Mouse (Mus musculus): ENCODE measurements at regions not wholly inside any gene's neighbourhood (a gene's known extent, or its start where the extent isn't known, plus 50 kb on each side); places are given as distances from the start of the nearest gene placed in this dataset.

DNA sequence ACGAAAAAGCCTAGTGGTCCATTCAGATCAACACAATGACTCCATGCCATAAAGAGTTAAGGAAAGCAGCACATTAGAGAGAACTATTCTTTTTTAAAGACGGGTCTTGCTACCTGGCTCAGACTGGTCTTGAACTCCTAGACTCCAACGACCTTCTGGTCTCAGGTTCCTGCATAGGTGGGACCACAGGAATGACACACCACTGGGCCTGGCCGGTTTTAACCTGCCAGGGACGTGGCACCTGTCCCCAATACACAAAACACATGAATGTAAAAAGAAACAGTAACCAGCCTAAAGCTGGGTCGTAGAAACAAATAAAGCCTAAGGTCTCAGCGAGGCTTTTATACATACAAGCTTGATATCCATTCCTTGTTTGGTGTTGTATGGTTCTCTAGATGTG lies 67.9 kb downstream of the Hes1 start:
- WGBS, result 77% methylated on average over 7 of the region's 7 CpGs
- DNase-seq (ENCODE audit: low spot score) (no peak), ATAC-seq (ENCODE audit: low FRiP score) (no peak)
- Histone ChIP-seq H3K4me1 (replicated peaks; ENCODE audit: control insufficient read depth, insufficient read depth, low read length) (peaks cover 7% of the 10 kb centered on the region), H3K4me3 (ENCODE audit: low read depth, low read length) (no peak overlapping the region), H3K27ac (ENCODE audit: low read depth, low read length) (no peak overlapping the region), H3K9ac (ENCODE audit: low read depth, low read length) (no peak overlapping the region), H3K36me3 (ENCODE audit: control insufficient read depth, insufficient read depth, low read length) (no peaks in the 10 kb centered on the region), H3K27me3 (ENCODE audit: control insufficient read depth, insufficient read depth, low read length) (peaks cover 81% of the 10 kb centered on the region), H3K4me2 (replicated peaks; ENCODE audit: low read depth, low read length) (no peak overlapping the region), H3K9me3 (ENCODE audit: control insufficient read depth, low read length) (no peaks in the 10 kb centered on the region; the same call in 1 of the 2 replicates)

DNA sequence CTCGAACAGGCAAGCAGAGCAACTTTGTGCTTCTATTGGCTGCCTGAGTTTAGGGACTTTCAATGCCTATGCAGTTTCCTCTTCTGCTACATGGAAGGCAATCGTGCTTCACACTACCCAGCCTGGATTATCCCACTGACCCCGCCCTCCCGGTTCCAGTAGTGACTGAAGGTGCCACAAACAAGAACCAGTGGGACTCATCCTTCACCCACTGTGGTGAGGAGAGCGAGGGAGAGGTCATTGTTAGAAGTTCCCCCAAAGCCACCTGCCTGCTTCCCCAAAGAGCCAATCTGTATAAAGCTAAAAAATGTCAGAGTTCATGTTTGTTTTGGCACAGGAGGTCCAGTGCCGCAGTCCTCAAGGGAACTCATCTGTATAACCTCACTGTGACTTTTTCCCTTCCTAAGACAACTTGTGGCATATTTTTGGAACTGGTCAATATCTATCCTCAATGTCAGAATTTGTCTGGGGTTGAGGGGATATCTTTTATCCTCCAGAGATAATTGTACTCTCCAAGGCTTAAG lies 70.5 kb downstream of the Hes1 start:
- Histone ChIP-seq H3K27me3 (ENCODE audit: control insufficient read depth, insufficient read depth, low read length) (peaks cover 75% of the 10 kb centered on the region), H3K36me3 (ENCODE audit: control insufficient read depth, insufficient read depth, low read length) (no peaks in the 10 kb centered on the region), H3K4me3 (ENCODE audit: low read depth, low read length) (no peak overlapping the region), H3K9ac (ENCODE audit: low read depth, low read length) (no peak overlapping the region), H3K9me3 (ENCODE audit: control insufficient read depth, low read length) (no peaks in the 10 kb centered on the region), H3K4me1 (replicated peaks; ENCODE audit: control insufficient read depth, insufficient read depth, low read length) (peaks cover 7% of the 10 kb centered on the region), H3K27ac (ENCODE audit: low read depth, low read length) (no peak overlapping the region), H3K4me2 (replicated peaks; ENCODE audit: low read depth, low read length) (no peak overlapping the region)
- ATAC-seq (ENCODE audit: low FRiP score), result no peak
- WGBS, result 55% methylated on average over 6 of the region's 6 CpGs
- DNase-seq (ENCODE audit: low spot score), result no peak

- H3K9ac ChIP-seq (ENCODE audit: low read depth, low read length), result no peak overlapping the region
- ATAC-seq (ENCODE audit: low FRiP score), result no peak
- H3K36me3 ChIP-seq (ENCODE audit: control insufficient read depth, insufficient read depth, low read length), result no peaks in the 10 kb centered on the region
- no peak overlapping the region for H3K4me3 ChIP-seq (ENCODE audit: low read depth, low read length)
- H3K9me3 ChIP-seq (ENCODE audit: control insufficient read depth, low read length), result no peaks in the 10 kb centered on the region
- H3K4me2 ChIP-seq (replicated peaks; ENCODE audit: low read depth, low read length), result no peak overlapping the region
- H3K4me1 ChIP-seq (replicated peaks; ENCODE audit: control insufficient read depth, insufficient read depth, low read length), result no peaks in the 10 kb centered on the region
- WGBS, result 87% methylated on average over 5 of the region's 5 CpGs
- peaks cover 59% of the 10 kb centered on the region for H3K27me3 ChIP-seq (ENCODE audit: control insufficient read depth, insufficient read depth, low read length)
- no peak for DNase-seq (ENCODE audit: low spot score)
- H3K27ac ChIP-seq (ENCODE audit: low read depth, low read length), result no peak overlapping the region
Observed at GRCm38 (mm10) chr16:30136849-30137248, 72.7 kb downstream of the Hes1 start.

GRCm38 (mm10) chr16:30137812-30138211 lies 73.6 kb downstream of the Hes1 start:
- no peak for DNase-seq (ENCODE audit: low spot score)
- ATAC-seq (ENCODE audit: low FRiP score), result no peak
- Histone ChIP-seq H3K9me3 (ENCODE audit: control insufficient read depth, low read length) (no peaks in the 10 kb centered on the region), H3K9ac (ENCODE audit: low read depth, low read length) (no peak overlapping the region), H3K4me3 (ENCODE audit: low read depth, low read length) (no peak overlapping the region), H3K4me1 (replicated peaks; ENCODE audit: control insufficient read depth, insufficient read depth, low read length) (no peaks in the 10 kb centered on the region), H3K27ac (ENCODE audit: low read depth, low read length) (no peak overlapping the region), H3K4me2 (replicated peaks; ENCODE audit: low read depth, low read length) (no peak overlapping the region), H3K27me3 (ENCODE audit: control insufficient read depth, insufficient read depth, low read length) (peaks cover 55% of the 10 kb centered on the region), H3K36me3 (ENCODE audit: control insufficient read depth, insufficient read depth, low read length) (no peaks in the 10 kb centered on the region)
- 81% methylated on average over 1 of the region's 1 CpGs for WGBS

DNA sequence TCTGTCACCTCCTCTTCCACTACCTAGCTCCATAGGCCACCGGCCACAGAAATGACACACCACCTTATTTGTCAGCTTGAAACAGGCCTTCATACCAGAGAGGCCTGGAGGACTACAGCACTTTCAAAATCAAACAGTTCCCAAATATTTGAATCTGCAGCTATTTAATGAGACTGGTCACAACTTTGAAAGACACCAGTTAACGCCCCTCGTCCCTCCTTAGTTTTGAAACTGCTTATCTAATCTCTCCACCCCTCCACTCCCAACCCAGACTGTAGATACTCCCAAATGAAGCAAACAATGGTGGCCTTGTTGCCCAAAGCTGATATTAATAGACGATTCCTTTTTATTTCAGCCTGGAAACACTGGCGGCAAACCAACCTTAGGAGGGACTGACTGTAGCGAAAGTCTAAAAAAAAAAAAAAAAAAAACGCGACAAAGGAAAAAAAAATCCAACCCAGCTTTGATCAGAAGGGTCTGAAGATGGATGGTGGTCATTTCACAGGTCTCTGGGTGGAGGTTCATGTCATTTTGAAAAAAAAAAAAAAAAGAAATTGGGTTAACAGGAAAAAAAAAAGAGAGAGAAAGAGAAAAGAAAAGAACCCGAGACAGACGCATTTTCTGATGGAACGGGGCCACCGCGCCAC lies 80.8 kb downstream of the Hes1 start:
- Histone ChIP-seq H3K4me3 (ENCODE audit: low read depth, low read length) (no peak overlapping the region), H3K27me3 (ENCODE audit: control insufficient read depth, insufficient read depth, low read length) (peaks cover 33% of the 10 kb centered on the region), H3K9me3 (ENCODE audit: control insufficient read depth, low read length) (no peaks in the 10 kb centered on the region), H3K36me3 (ENCODE audit: control insufficient read depth, insufficient read depth, low read length) (no peaks in the 10 kb centered on the region), H3K9ac (ENCODE audit: low read depth, low read length) (no peak overlapping the region), H3K4me2 (replicated peaks; ENCODE audit: low read depth, low read length) (peak overlapping the region; percentile 25; the same call in 1 of the 2 replicates), H3K27ac (ENCODE audit: low read depth, low read length) (no peak overlapping the region), H3K4me1 (replicated peaks; ENCODE audit: control insufficient read depth, insufficient read depth, low read length) (no peaks in the 10 kb centered on the region)
- no peak for ATAC-seq (ENCODE audit: low FRiP score)
- DNase-seq (ENCODE audit: low spot score), result no peak
- 18% methylated on average over 13 of the region's 13 CpGs for WGBS

DNA sequence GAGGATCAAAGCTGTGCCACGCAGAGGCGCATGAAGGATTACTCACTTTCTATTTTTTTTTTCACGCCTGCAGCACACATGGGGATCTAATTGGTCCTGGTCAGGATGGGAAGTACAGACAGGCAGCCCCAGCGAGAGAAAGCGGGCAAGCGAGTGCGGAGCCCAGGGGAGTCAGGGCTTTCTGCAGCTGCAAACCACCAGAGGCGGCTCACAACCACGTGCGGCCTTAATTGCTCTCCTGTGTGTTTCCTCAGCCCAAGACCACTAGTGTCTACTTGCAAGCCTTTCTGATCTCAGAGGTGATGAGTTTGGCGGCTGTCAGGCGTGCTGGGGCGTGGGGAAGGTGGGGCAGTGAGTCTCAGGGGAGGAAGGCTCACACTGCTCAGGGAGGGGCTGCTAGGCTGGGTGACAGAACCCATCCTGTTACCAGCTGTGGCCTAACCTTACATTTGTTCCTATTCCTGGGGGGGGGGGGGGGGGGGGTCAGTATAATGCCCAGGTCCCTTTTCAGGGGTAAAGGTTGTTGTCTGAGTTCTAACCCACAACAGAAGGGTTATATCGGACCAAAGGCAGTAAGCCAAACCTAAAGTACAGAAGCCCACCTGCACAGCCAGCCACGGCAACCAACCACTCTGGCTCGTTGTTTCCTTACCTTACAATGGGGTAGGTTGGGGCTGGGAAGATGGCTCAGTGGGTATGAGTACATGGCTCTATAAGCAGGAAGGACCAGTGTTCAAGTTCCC lies 81.5 kb downstream of the Hes1 start:
- DNase-seq (ENCODE audit: low spot score) (peak; percentile 51), ATAC-seq (ENCODE audit: low FRiP score) (peak; percentile 70; the same call in 1 of the 2 replicates)
- H3K27ac ChIP-seq (ENCODE audit: low read depth, low read length), result no peak overlapping the region
- H3K9me3 ChIP-seq (ENCODE audit: control insufficient read depth, low read length), result no peaks in the 10 kb centered on the region
- H3K9ac ChIP-seq (ENCODE audit: low read depth, low read length), result no peak overlapping the region
- 11% methylated on average over 16 of the region's 16 CpGs for WGBS
- no peaks in the 10 kb centered on the region for H3K36me3 ChIP-seq (ENCODE audit: control insufficient read depth, insufficient read depth, low read length)
- H3K4me2 ChIP-seq (replicated peaks; ENCODE audit: low read depth, low read length), result peak overlapping the region; percentile 25
- no peaks in the 10 kb centered on the region for H3K4me1 ChIP-seq (replicated peaks; ENCODE audit: control insufficient read depth, insufficient read depth, low read length)
- H3K27me3 ChIP-seq (ENCODE audit: control insufficient read depth, insufficient read depth, low read length), result peaks cover 37% of the 10 kb centered on the region
- H3K4me3 ChIP-seq (ENCODE audit: low read depth, low read length), result no peak overlapping the region

GRCm38 (mm10) chr16:30146208-30146525 lies 82.0 kb downstream of the Hes1 start:
- H3K9me3 ChIP-seq (ENCODE audit: control insufficient read depth, low read length), result no peaks in the 10 kb centered on the region
- DNase-seq (ENCODE audit: low spot score) (no peak), ATAC-seq (ENCODE audit: low FRiP score) (no peak)
- H3K27me3 ChIP-seq (ENCODE audit: control insufficient read depth, insufficient read depth, low read length), result peaks cover 35% of the 10 kb centered on the region
- H3K36me3 ChIP-seq (ENCODE audit: control insufficient read depth, insufficient read depth, low read length), result no peaks in the 10 kb centered on the region
- H3K27ac ChIP-seq (ENCODE audit: low read depth, low read length), result no peak overlapping the region
- no peak overlapping the region for H3K4me3 ChIP-seq (ENCODE audit: low read depth, low read length)
- no peak overlapping the region for H3K9ac ChIP-seq (ENCODE audit: low read depth, low read length)
- H3K4me1 ChIP-seq (replicated peaks; ENCODE audit: control insufficient read depth, insufficient read depth, low read length), result no peaks in the 10 kb centered on the region
- H3K4me2 ChIP-seq (replicated peaks; ENCODE audit: low read depth, low read length), result no peak overlapping the region
- 50% methylated on average over 1 of the region's 1 CpGs for WGBS

GRCm38 (mm10) chr16:30147296-30147695 lies 83.1 kb downstream of the Hes1 start:
- Histone ChIP-seq H3K9ac (ENCODE audit: low read depth, low read length) (no peak overlapping the region), H3K9me3 (ENCODE audit: control insufficient read depth, low read length) (no peaks in the 10 kb centered on the region), H3K4me3 (ENCODE audit: low read depth, low read length) (no peak overlapping the region), H3K27me3 (ENCODE audit: control insufficient read depth, insufficient read depth, low read length) (peaks cover 30% of the 10 kb centered on the region), H3K36me3 (ENCODE audit: control insufficient read depth, insufficient read depth, low read length) (no peaks in the 10 kb centered on the region), H3K4me1 (replicated peaks; ENCODE audit: control insufficient read depth, insufficient read depth, low read length) (no peaks in the 10 kb centered on the region), H3K27ac (ENCODE audit: low read depth, low read length) (no peak overlapping the region), H3K4me2 (replicated peaks; ENCODE audit: low read depth, low read length) (no peak overlapping the region)
- 86% methylated on average over 4 of the region's 4 CpGs for WGBS
- ATAC-seq (ENCODE audit: low FRiP score), result no peak
- DNase-seq (ENCODE audit: low spot score), result no peak

DNA sequence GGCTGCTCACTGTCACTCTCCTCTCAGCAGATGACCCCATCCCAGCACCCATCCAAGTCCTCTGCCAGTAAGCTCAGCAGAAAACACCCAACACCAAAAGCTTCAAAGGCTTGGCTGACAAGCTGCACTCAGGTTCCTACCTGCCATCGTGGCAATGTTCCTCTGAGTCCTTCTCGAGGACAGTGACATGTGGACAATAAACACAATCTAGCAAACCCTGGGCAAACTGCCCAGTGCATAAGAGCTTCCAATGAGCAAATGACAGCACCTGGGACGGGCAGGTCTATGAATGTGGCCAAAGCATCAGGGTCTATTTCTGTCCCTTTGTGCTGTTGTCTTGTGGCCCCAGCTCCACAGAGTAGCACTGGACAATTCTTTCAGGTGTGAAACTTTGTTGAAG lies 86.9 kb downstream of the Hes1 start:
- ATAC-seq (ENCODE audit: low FRiP score) (no peak), DNase-seq (ENCODE audit: low spot score) (no peak)
- Histone ChIP-seq H3K4me3 (ENCODE audit: low read depth, low read length) (no peak overlapping the region), H3K4me2 (replicated peaks; ENCODE audit: low read depth, low read length) (no peak overlapping the region), H3K36me3 (ENCODE audit: control insufficient read depth, insufficient read depth, low read length) (no peaks in the 10 kb centered on the region), H3K27me3 (ENCODE audit: control insufficient read depth, insufficient read depth, low read length) (peaks cover 11% of the 10 kb centered on the region; the same call in 1 of the 2 replicates), H3K4me1 (replicated peaks; ENCODE audit: control insufficient read depth, insufficient read depth, low read length) (peaks cover 4% of the 10 kb centered on the region), H3K9ac (ENCODE audit: low read depth, low read length) (no peak overlapping the region), H3K9me3 (ENCODE audit: control insufficient read depth, low read length) (no peaks in the 10 kb centered on the region), H3K27ac (ENCODE audit: low read depth, low read length) (no peak overlapping the region)
- 88% methylated on average over 3 of the region's 3 CpGs for WGBS

Measured in hindbrain, embryonic 11.5 days (tissue).